Mouse (Mus musculus) lung, embryonic 14.5 days (tissue): ENCODE results near the gene Tedc1. TPM values are rescaled to one million over a fixed set of nuclear protein-coding genes. Genes with fewer than 3 reads are reported as not detected.

Experiments used
- ATAC-seq: fragments of 200-750 bp; cut with Nextera tagmentation; 2 replicates; pipeline ENCODE4 v1.8.0; 2017; ENCODE audit warnings: mild to moderate bottlenecking, moderate TSS enrichment, moderate library complexity; ENCODE audit not compliant: insufficient read depth
- DNase-seq: peaks from one replicate; pipeline ENCODE4 v3.0.0-alpha.2; 2015
- H3K27ac ChIP-seq: fragments of 300-500 bp; sonication (generic); 2 replicates; pipeline ENCODE4 v1.5.1; 2014; ENCODE audit warnings: low read depth, mild to moderate bottlenecking, moderate library complexity
- H3K27me3 ChIP-seq: fragments of 300-500 bp; sonication (generic); 2 replicates; pipeline ENCODE4 v1.6.1; 2014; ENCODE audit warnings: low read length, control low read depth; ENCODE audit not compliant: insufficient read depth
- H3K36me3 ChIP-seq: fragments of 300-500 bp; sonication (generic); 2 replicates; pipeline ENCODE4 v1.6.1; 2014; ENCODE audit warnings: control low read depth; ENCODE audit not compliant: insufficient read depth
- H3K4me1 ChIP-seq: fragments of 300-500 bp; sonication (generic); 2 replicates; pipeline ENCODE4 v1.6.1; 2014; ENCODE audit warnings: antibody characterized with exemption, control low read depth; ENCODE audit not compliant: insufficient read depth
- H3K4me2 ChIP-seq: fragments of 300-500 bp; sonication (generic); 2 replicates; pipeline ENCODE4 v1.6.1; 2014; ENCODE audit warnings: mild to moderate bottlenecking
- H3K4me3 ChIP-seq: fragments of 300-500 bp; sonication (generic); 2 replicates; pipeline ENCODE4 v1.5.1; 2014; ENCODE audit warnings: low read depth, low read length
- H3K9ac ChIP-seq: fragments of 300-500 bp; sonication (generic); 2 replicates; pipeline ENCODE4 v1.6.1; 2014
- H3K9me3 ChIP-seq: fragments of 300-500 bp; sonication (generic); 2 replicates; pipeline ENCODE4 v1.6.1; 2016; ENCODE audit warnings: low read depth, low read length, control low read depth
- CTCF ChIP-seq: IDR thresholded peaks from 2 replicates; pipeline ENCODE4 v1.5.1; 2016; ENCODE audit warnings: antibody characterized with exemption, low read depth
- WGBS: fragments of 180-500 bp; shearing (Covaris S2); extraction: QIAGEN DNeasy Blood & Tissue Kit; methylation state at CpG from one replicate; pipeline ENCODE4 v1.1.7; 2014; 5-methylcytosine and 5-hydroxymethylcytosine counted together
- polyA plus RNA-seq: library from polyadenylated mRNA; unstranded; fragments of >200 nt; fragmentation: Nextera tagmentation; extraction: Ambion mirVana; gene quantifications from 2 replicates; pipeline ENCODE4 v1.2.1, GENCODE M21; 2014

Tedc1 gene
- polyA plus RNA-seq, 1 experiment from 2014 or later: 35.1 TPM

DNA sequence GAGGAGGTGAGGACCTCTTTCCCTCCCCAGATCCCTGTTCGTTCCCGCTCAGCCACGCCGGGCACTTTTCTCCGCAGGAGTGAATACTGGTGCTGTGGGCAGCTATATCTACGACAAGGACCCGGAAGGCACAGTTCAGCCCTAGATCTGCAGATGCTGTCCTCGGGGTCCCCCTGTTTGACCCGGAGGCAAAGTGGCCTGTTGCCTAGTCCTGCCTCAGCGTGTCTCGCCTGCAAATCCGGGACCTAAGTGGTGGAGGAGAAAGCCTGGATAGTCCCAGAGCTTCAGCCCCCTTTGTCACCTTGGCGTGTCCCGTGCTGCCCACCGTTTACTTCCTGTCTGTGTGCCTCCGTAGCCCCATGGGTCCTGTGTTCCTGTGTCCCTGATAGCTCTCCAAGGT, 11.3 kb upstream of the Tedc1 start:
- 91% methylated on average over 16 of the region's 16 CpGs for WGBS
- Histone ChIP-seq H3K4me3 (no peak overlapping the region), H3K9me3 (no peaks in the 10 kb centered on the region), H3K27me3 (no peaks in the 10 kb centered on the region), H3K4me1 (peaks cover 23% of the 10 kb centered on the region), H3K9ac (no peak overlapping the region), H3K4me2 (no peak overlapping the region), H3K27ac (no peak overlapping the region), H3K36me3 (peaks cover 25% of the 10 kb centered on the region)
- TF ChIP-seq CTCF: no peak
- ATAC-seq (no peak), DNase-seq (no peak)

DNA sequence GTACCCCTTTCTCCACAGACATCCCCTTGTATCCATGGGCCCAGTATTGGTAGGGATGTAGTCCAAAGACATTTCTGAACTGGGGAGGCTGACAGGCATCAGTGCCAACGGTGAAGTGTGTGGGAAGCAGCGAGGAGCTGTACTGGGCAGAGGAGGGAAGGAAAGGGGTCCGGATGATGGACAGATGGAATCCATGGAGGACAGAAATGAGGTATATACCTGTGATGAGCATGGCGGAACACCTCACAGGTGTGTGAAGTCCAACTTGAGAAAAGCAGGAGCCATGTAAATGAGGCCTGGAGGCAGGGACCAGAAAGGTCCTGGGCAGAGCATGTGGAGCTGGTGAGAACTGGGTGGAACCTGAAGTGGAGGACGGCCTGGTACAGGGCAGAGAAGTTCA, 10.6 kb upstream of the Tedc1 start:
- ATAC-seq (no peak), DNase-seq (no peak)
- H3K27me3 ChIP-seq: 0 out of 2 replicates have a peak, but pooled peaks cover 2% of the 10 kb centered on the region
- H3K4me3 ChIP-seq: no peak overlapping the region
- no peak overlapping the region for H3K4me2 ChIP-seq
- no peak overlapping the region for H3K9ac ChIP-seq
- no peak for TF ChIP-seq CTCF
- peaks cover 23% of the 10 kb centered on the region for H3K4me1 ChIP-seq
- no peak overlapping the region for H3K27ac ChIP-seq
- peaks cover 25% of the 10 kb centered on the region for H3K36me3 ChIP-seq
- WGBS: 88% methylated on average over 5 of the region's 5 CpGs
- H3K9me3 ChIP-seq: no peaks in the 10 kb centered on the region

DNA sequence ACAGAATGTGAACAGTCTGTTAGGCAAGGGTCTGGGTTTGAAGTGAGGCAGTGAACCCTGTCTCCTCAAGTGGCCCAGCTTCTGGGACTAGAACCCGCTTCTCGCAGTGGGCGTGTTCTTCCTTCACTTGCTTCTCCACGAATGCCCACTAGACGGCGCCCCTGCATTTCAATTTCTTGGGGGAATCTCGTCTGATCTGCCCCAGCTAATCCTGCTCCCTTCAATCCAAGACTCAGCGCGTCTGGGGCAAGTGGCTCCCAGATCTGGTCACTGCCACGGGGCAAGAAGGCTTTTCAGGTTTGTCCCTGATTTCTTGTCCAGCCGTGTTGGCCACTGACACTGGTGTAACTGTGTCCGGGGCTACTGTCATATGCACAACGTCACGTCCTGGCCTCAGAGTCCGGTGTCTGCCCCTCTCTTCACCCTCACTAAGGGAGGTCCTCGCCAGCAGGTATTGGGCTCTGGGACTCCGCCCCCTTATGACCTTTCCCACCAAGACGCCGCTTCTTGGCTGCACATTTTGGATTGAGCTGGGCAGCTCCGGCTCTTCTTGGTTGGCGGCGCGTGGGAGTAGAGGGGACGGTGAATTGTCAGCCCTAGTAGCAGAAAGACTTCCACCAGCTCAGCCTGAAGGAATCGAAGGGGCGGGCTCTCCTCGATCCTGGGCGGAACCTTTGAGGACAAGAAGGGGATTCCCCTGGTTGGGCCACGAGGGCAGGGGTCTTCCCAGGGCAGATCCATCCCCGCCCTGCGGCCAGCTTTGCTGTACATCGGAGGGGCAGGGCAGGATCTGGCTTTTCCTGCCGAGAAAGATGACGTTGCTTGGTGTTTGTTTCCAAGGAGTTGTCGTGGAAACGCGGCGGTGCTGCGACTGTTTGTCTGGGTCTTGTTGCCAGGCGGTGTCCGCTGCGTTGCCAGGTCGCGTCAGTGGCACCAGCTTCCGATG, 9.8 kb upstream of the Tedc1 start, which contains the start of gene Crip1:
Gene Crip1 (plus strand): TSS at position 205 of the 946 bp plus-strand sequence.
- H3K27ac ChIP-seq: no peak within 1 kb of the TSS
- H3K9me3 ChIP-seq: no peaks in the 10 kb centered on the region
- H3K4me1 ChIP-seq: peaks cover 20% of the 10 kb centered on the region
- peaks cover 25% of the 10 kb centered on the region for H3K36me3 ChIP-seq
- DNase-seq (peak; percentile 89), ATAC-seq (peak; percentile 3; the same call in 1 of the 2 replicates)
- TF ChIP-seq CTCF: peak; percentile 85
- H3K4me2 ChIP-seq: peak within 1 kb of the TSS; percentile 54
- 9% methylated on average over 45 of the region's 45 CpGs for WGBS
- H3K27me3 ChIP-seq: peaks cover 10% of the 10 kb centered on the region; the same call in 1 of the 2 replicates
- peak within 1 kb of the TSS; percentile 18 for H3K4me3 ChIP-seq
- H3K9ac ChIP-seq: peak within 1 kb of the TSS; percentile 31

GRCm38 (mm10) chr12:113147481-113147880, 8.7 kb upstream of the Tedc1 start:
- DNase-seq (no peak), ATAC-seq (no peak)
- no peak for TF ChIP-seq CTCF
- Histone ChIP-seq H3K27ac (no peak overlapping the region), H3K4me3 (no peak overlapping the region), H3K36me3 (peaks cover 25% of the 10 kb centered on the region), H3K4me1 (peaks cover 9% of the 10 kb centered on the region), H3K9me3 (no peaks in the 10 kb centered on the region), H3K4me2 (no peak overlapping the region), H3K27me3 (peaks cover 13% of the 10 kb centered on the region; the same call in 1 of the 2 replicates), H3K9ac (no peak overlapping the region)
- 81% methylated on average over 8 of the region's 8 CpGs for WGBS

GRCm38 (mm10) chr12:113148381-113149035, 7.7 kb upstream of the Tedc1 start:
- ATAC-seq (no peak), DNase-seq (peak; percentile 22)
- H3K4me2 ChIP-seq: no peak overlapping the region
- no peak overlapping the region for H3K9ac ChIP-seq
- no peaks in the 10 kb centered on the region for H3K9me3 ChIP-seq
- H3K4me1 ChIP-seq: 0 out of 2 replicates have a peak, but pooled peaks cover 2% of the 10 kb centered on the region
- peaks cover 22% of the 10 kb centered on the region for H3K36me3 ChIP-seq
- no peak overlapping the region for H3K4me3 ChIP-seq
- peaks cover 18% of the 10 kb centered on the region; the same call in 1 of the 2 replicates for H3K27me3 ChIP-seq
- no peak for TF ChIP-seq CTCF
- 34% methylated on average over 16 of the region's 16 CpGs for WGBS
- H3K27ac ChIP-seq: no peak overlapping the region

DNA sequence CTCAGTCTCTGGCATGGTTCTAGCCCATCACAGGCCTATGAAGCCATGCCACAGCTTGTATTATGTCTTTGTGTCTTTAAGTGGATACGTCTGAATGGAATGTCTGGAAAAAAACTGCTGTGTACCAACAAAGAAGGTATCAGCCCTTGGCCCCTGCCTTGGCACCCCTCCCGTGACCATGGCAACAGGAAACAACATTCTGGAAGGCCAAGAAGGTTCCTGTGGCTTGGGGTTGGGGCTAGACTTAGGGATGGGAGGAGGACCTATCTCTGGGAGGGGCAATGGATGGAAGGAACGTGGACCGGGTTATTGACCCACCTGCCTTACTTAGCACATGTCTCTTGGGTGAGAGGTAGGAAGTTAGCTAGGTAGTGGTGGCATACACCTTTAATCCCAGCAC, 6.9 kb upstream of the Tedc1 start:
- H3K4me3 ChIP-seq: no peak overlapping the region
- 0 out of 2 replicates have a peak, but pooled peaks cover 2% of the 10 kb centered on the region for H3K4me1 ChIP-seq
- H3K27me3 ChIP-seq: peaks cover 18% of the 10 kb centered on the region; the same call in 1 of the 2 replicates
- WGBS: 58% methylated on average over 4 of the region's 4 CpGs
- H3K36me3 ChIP-seq: peaks cover 15% of the 10 kb centered on the region
- H3K9me3 ChIP-seq: no peaks in the 10 kb centered on the region
- DNase-seq: no peak
- H3K4me2 ChIP-seq: no peak overlapping the region
- ATAC-seq: no peak
- no peak for TF ChIP-seq CTCF
- no peak overlapping the region for H3K27ac ChIP-seq
- H3K9ac ChIP-seq: no peak overlapping the region

- ATAC-seq: no peak
- Histone ChIP-seq H3K4me1 (peaks cover 3% of the 10 kb centered on the region; the same call in 1 of the 2 replicates), H3K9me3 (no peaks in the 10 kb centered on the region), H3K27me3 (peaks cover 18% of the 10 kb centered on the region; the same call in 1 of the 2 replicates), H3K4me2 (no peak overlapping the region), H3K36me3 (peaks cover 10% of the 10 kb centered on the region; the same call in 1 of the 2 replicates), H3K4me3 (no peak overlapping the region), H3K9ac (no peak overlapping the region), H3K27ac (no peak overlapping the region)
- 73% methylated on average over 3 of the region's 3 CpGs for WGBS
- TF ChIP-seq CTCF: no peak
- DNase-seq: no peak
Measured at GRCm38 (mm10) chr12:113149896-113150295, 6.3 kb upstream of the Tedc1 start.
